Mouse (Mus musculus): Measurements from ENCODE around the gene Upk3bl. TPM values are rescaled to one million over a fixed set of nuclear protein-coding genes. Genes with fewer than 3 reads are reported as not detected.
"Not testable (repeated sequence)": the region's sequence is repeated elsewhere in the genome, so short reads cannot be mapped to it uniquely, and the experiment has no call there.

Gene Upk3bl
- polyA plus RNA-seq, 1 experiment from 2014 or later, result 4.9 TPM

DNA sequence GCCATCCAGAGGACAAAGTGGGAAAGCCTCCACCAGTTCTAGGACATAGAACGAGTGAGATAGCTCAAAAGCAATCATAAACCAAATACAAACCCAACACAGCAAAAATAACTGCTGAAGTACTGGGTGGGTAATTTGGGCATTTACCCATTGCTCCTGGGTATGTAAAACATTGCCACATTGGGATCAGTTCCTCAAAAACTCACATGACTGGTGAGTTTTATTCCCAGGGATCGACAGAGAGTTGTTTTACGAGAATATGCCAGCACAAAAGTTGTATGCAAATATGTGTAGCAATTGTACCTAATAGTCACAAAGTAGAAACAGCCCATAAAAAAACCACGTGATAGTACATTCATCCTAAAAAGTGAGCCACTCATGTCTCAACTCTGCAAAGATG lies 19.4 kb upstream of the Upk3bl start:
- no peak for DNase-seq (ENCODE audit: low spot score)
- H3K4me3 ChIP-seq, result no peak overlapping the region
- peaks cover 34% of the 10 kb centered on the region for H3K36me3 ChIP-seq
- no peaks in the 10 kb centered on the region for H3K27me3 ChIP-seq (ENCODE audit: low read depth, poor library complexity, severe bottlenecking)
- no peak overlapping the region for H3K27ac ChIP-seq
- 89% methylated on average over 4 of the region's 4 CpGs for WGBS
- H3K9me3 ChIP-seq (replicated peaks), result no peaks in the 10 kb centered on the region
- peaks cover 9% of the 10 kb centered on the region; the same call in 1 of the 2 replicates for H3K4me1 ChIP-seq

DNA sequence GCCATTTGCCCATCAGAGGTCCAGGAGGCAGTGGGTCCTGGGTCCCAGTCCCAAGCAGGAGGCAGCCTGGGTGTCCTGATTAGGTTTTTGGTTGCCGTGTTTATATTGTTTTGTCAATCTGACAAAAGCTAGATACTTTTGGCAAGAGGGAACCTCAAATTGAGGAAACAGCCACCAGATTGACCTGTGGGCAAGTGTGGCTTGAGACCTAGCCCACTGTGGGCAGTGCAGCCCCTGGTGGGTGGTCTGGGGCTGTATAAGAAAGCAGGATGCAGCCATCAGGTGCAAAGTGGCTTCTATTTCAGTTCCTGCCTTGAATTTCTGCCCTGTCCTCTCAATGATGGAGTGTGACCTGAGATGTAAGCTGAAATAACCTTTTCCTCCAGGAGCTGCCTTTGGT lies 19.0 kb upstream of the Upk3bl start:
- Histone ChIP-seq H3K4me1 (peaks cover 12% of the 10 kb centered on the region; the same call in 1 of the 2 replicates), H3K27ac (no peak overlapping the region), H3K27me3 (ENCODE audit: low read depth, poor library complexity, severe bottlenecking) (no peaks in the 10 kb centered on the region), H3K4me3 (no peak overlapping the region), H3K36me3 (peaks cover 30% of the 10 kb centered on the region), H3K9me3 (replicated peaks) (no peaks in the 10 kb centered on the region)
- WGBS, result 86% methylated on average over 1 of the region's 1 CpGs
- DNase-seq (ENCODE audit: low spot score), result no peak

DNA sequence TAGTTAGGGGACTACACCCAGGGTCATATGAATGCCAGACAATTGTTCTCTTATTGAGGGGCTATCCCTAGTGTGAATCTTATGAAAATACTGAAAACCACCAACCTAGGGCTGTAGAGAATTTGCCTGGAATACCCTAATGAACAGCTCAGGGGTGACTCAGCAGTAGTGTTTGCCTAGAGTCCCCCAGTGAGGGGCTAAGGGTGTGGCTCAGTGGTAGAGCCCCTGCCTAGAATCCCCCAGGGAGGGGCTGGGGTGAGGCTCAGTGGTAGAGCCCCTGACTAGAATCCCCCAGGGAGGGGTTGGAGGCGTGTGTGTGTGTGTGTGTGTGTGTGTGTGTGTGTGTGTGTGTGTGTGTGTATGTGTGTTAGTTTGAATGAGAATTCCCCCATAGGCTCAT lies 17.6 kb upstream of the Upk3bl start:
- Histone ChIP-seq H3K4me1 (peaks cover 12% of the 10 kb centered on the region; the same call in 1 of the 2 replicates), H3K27me3 (ENCODE audit: low read depth, poor library complexity, severe bottlenecking) (no peaks in the 10 kb centered on the region)
- 88% methylated on average over 1 of the region's 1 CpGs for WGBS

DNA sequence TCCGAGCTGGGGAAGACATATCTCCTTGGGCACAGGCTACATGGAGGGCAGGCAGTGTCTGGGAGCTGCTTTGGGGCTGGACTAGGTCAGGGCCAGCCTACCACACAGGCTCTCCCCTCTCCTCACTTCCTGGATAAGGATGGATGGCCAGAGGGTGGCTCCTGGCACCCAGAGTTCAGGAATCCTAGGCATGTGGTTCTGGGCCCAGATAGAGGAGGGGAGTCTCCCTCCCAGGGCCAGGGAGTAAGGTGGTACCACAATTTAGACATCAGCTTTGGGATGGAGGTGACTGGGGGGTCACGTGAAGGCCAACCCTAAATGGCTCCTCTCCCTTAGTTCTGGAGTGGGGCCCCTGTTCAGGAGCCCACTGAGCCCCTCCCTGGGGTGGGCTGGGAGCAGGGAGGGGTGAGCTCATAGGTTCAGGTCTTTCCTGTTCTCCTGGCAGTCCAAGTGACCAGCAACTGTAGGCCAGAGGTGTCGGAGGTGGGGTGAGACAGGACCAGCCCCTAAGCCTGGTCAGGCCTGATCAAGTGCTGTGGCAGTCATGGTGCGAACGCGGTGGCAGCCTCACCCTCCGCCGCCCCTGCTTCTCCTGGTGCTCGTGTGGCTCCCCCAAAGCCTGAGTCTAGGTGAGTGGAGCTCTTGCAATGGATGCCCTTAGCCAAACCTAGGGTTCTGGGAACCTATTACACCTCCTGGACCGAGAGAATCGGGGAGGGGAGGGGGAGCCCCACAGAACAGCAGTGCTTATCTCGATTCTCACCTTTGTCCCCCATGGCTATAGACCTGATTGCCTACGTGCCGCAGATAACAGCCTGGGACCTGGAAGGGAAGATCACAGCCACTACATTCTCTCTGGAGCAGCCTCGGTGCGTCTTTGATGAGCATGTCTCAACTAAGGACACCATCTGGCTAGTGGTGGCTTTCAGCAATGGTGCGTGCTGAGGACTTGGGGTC lies 15.8 kb upstream of the Upk3bl start, which contains the start of gene Upk3b:
Upk3b (plus strand) TSS at position 239 of the 957 bp plus-strand sequence.
- peak within 1 kb of the TSS; percentile 28; the same call in 1 of the 2 replicates for H3K27ac ChIP-seq
- H3K36me3 ChIP-seq, result peaks cover 2% of the 10 kb centered on the region; the same call in 1 of the 2 replicates
- H3K4me1 ChIP-seq, result peaks cover 12% of the 10 kb centered on the region; the same call in 1 of the 2 replicates
- DNase-seq (ENCODE audit: low spot score), result no peak
- H3K27me3 ChIP-seq (ENCODE audit: low read depth, poor library complexity, severe bottlenecking), result no peaks in the 10 kb centered on the region
- H3K4me3 ChIP-seq, result no peak within 1 kb of the TSS
- 69% methylated on average over 17 of the region's 17 CpGs for WGBS
- H3K9me3 ChIP-seq (replicated peaks), result no peaks in the 10 kb centered on the region

More for the DNA sequence above, 17.6 kb upstream of the Upk3bl start:
- peaks cover 17% of the 10 kb centered on the region for H3K36me3 ChIP-seq
- H3K9me3 ChIP-seq (replicated peaks), result no peaks in the 10 kb centered on the region
- no peak overlapping the region for H3K4me3 ChIP-seq
- no peak for DNase-seq (ENCODE audit: low spot score)
- no peak overlapping the region for H3K27ac ChIP-seq

DNA sequence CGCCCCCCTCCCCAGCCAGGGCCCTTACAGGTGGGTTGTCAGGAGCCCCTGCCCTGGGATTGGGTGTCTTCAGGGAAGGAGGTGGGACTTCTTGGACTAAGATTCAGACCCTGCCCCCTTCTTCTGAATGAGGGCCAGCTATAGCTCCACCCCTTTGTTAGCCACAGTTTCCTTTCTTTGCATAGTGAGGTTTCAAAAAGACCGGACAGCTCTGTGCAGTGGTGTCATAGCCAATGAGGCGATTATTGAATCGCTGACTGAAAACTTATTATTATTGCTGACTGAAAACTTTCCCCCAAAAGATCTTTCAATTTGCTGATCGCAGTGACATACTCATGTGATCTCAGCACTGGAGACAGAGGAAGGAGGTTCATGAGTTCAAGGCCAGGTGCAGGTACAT lies 14.1 kb upstream of the Upk3bl start:
- H3K4me1 ChIP-seq, result peaks cover 19% of the 10 kb centered on the region
- no peak for DNase-seq (ENCODE audit: low spot score)
- H3K27ac ChIP-seq, result no peak overlapping the region
- peak overlapping the region; percentile 32 for H3K4me3 ChIP-seq
- WGBS, result 49% methylated on average over 5 of the region's 5 CpGs
- H3K36me3 ChIP-seq, result no peaks in the 10 kb centered on the region
- no peaks in the 10 kb centered on the region for H3K9me3 ChIP-seq (replicated peaks)
- H3K27me3 ChIP-seq (ENCODE audit: low read depth, poor library complexity, severe bottlenecking), result no peaks in the 10 kb centered on the region

DNA sequence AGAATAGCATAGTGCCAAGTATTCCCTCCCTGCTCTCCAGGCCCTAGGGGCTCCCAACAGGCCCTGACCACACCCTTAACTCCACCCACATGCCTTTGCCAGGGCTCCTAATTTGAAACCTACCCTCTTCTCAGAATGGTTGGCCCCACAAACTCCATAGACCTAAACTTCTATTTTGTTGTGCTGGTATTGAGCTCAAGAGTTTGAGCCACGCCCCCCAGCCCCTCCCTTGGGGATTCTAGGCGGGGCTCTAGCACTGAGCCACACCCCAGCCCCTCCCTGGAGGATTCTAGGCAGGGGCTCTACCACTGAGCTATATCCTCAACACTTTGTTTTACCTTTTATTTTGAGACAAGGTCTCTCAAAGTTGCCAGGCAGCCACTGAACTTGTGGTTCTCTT lies 13.0 kb upstream of the Upk3bl start:
- 43% methylated on average over 2 of the region's 2 CpGs for WGBS
- Histone ChIP-seq H3K27me3 (ENCODE audit: low read depth, poor library complexity, severe bottlenecking) (no peaks in the 10 kb centered on the region), H3K27ac (no peak overlapping the region), H3K4me1 (peaks cover 22% of the 10 kb centered on the region), H3K4me3 (no peak overlapping the region), H3K36me3 (no peaks in the 10 kb centered on the region), H3K9me3 (replicated peaks) (no peaks in the 10 kb centered on the region)
- DNase-seq (ENCODE audit: low spot score), result no peak

DNA sequence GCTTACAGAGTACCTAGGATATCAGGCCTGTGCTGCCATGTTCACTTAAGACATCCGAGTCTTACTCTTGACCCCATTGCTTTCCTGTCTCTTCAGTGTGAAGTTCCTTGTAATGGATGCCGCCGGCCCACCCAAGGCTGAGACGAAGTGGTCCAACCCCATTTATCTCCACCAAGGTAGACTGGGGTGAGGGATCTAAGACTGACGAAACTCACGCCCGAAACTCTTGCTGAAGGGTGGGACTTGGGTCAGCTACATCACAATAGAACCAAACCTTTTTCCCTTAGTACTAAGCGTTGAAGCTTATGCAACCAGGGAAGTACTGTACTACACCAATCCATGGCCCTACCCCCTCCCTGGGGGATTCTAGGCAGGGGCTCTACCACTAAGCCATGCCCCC lies 12.6 kb upstream of the Upk3bl start:
- WGBS, result 96% methylated on average over 8 of the region's 8 CpGs
- Histone ChIP-seq H3K27me3 (ENCODE audit: low read depth, poor library complexity, severe bottlenecking) (no peaks in the 10 kb centered on the region), H3K27ac (no peak overlapping the region), H3K4me1 (peaks cover 26% of the 10 kb centered on the region), H3K36me3 (no peaks in the 10 kb centered on the region), H3K4me3 (no peak overlapping the region), H3K9me3 (replicated peaks) (no peaks in the 10 kb centered on the region)
- DNase-seq (ENCODE audit: low spot score), result no peak

DNA sequence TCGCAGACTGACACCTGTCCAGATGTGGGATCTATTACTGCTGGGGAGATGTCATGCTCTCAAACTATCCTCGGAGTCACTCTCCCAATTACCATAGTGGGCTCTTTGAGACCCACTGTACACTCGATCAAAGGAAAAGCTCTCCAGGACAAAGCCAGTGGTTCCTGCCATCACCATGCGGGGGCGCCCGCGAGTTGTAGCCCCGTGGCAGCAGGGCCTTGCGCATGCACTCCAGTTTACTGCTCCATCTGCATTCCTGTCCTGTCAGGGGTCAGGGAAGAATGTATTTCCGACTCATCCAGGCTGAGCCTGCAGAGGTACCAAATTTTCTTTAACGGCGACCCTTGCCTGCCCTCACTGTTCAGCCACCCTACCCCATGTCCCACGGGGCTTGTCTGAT lies 9.4 kb upstream of the Upk3bl start:
- Histone ChIP-seq H3K27me3 (ENCODE audit: low read depth, poor library complexity, severe bottlenecking) (no peaks in the 10 kb centered on the region), H3K9me3 (replicated peaks) (no peaks in the 10 kb centered on the region), H3K4me1 (peaks cover 19% of the 10 kb centered on the region), H3K36me3 (no peaks in the 10 kb centered on the region), H3K4me3 (no peak overlapping the region), H3K27ac (no peak overlapping the region)
- WGBS, result 69% methylated on average over 13 of the region's 13 CpGs
- no peak for DNase-seq (ENCODE audit: low spot score)

DNA sequence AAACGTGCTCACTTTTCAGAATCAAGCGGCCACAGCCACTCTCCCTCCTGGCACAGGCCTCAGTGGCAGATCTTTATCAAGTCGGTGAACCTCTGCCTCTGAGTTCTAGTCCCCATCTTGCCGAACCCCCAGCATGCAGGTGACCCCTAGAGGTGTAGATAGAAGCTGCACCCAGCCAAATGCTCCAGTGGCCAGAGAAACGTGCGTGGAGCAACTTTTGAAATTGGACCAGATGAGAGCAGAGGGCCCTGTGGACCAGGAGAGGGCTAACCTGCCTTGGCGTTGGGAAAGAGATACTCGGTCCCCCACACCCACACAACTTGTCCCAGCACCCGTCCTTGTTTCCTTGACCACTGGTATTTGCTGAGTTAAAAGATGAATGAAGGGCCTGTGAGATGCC lies 8.9 kb upstream of the Upk3bl start:
- Histone ChIP-seq H3K4me1 (peaks cover 15% of the 10 kb centered on the region; the same call in 1 of the 2 replicates), H3K4me3 (no peak overlapping the region), H3K9me3 (replicated peaks) (no peaks in the 10 kb centered on the region), H3K36me3 (no peaks in the 10 kb centered on the region), H3K27ac (no peak overlapping the region), H3K27me3 (ENCODE audit: low read depth, poor library complexity, severe bottlenecking) (no peaks in the 10 kb centered on the region)
- peak; percentile 37 for DNase-seq (ENCODE audit: low spot score)
- WGBS, result 36% methylated on average over 9 of the region's 9 CpGs

DNA sequence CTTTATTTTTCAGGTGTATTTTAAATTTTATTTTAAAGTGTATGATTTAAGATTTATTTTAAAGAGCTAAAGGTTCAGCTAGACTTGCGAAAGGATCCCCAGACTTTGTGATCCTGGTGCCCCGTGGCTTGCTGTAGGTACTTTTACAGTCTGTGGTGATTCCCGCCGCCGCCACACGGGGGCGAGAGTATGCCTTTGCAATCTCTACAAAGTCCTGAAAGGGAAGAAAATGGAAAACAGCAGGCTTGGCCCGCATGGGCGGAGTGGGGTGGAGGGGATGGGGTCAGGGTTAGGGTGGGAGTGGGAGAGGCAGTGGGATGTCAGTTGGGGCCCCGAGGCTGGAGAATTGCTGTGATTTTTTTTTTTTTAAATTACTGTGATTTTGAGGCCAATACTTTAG lies 8.3 kb upstream of the Upk3bl start:
- 0 out of 2 replicates have a peak overlapping the region, but pooled peaks have one; percentile 28 for H3K27ac ChIP-seq
- no peaks in the 10 kb centered on the region for H3K27me3 ChIP-seq (ENCODE audit: low read depth, poor library complexity, severe bottlenecking)
- H3K4me1 ChIP-seq, result peaks cover 15% of the 10 kb centered on the region; the same call in 1 of the 2 replicates
- WGBS, result 5% methylated on average over 10 of the region's 10 CpGs
- H3K4me3 ChIP-seq, result no peak overlapping the region
- DNase-seq (ENCODE audit: low spot score), result peak; percentile 95
- no peaks in the 10 kb centered on the region for H3K9me3 ChIP-seq (replicated peaks)
- H3K36me3 ChIP-seq, result no peaks in the 10 kb centered on the region

DNA sequence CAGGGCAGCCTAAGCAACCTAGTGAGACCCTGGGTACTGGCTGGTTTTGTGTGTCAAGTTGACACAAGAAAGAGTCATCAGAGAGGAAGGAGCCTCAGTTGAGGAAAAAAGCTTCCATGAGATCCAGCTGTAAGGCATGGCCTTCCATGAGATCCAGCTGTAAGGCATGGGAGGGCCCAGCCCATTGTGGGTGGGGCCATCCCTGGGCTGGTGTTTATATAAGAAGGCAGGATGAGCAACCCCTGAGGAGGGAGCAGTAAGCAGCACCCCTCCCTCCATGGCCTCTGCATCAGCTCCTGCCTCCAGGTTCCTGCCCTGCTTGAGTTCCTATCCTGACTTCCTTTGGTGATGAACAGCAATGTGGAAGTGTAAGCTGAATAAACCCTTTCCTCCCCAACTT lies 5.8 kb upstream of the Upk3bl start:
- not testable (repeated sequence) for H3K27ac ChIP-seq; H3K9me3 ChIP-seq (replicated peaks); H3K27me3 ChIP-seq (ENCODE audit: low read depth, poor library complexity, severe bottlenecking); H3K36me3 ChIP-seq; H3K4me3 ChIP-seq; DNase-seq (ENCODE audit: low spot score)
- H3K4me1 ChIP-seq, result peaks cover 26% of the 10 kb centered on the region

DNA sequence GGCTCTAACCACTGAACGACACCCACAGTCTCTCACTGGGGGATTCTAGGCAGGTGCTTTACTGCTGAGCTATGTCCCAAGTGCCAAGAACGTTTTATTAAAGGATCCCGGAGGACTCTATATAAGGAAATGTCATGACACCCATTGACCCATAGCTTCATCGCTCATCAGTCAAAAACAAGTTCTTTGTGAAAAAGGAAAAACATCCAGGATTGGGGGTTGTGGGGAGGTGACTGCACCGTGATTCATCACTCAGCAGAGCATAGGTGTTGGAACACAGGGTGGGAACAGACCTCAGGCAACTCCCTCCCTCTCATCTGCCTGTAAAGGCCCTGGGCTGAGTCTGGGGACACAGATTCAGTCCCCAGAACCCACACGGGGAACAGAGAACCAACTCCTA lies 4.4 kb upstream of the Upk3bl start:
- no peaks in the 10 kb centered on the region for H3K27me3 ChIP-seq (ENCODE audit: low read depth, poor library complexity, severe bottlenecking)
- 66% methylated on average over 6 of the region's 6 CpGs for WGBS
- no peak overlapping the region for H3K4me3 ChIP-seq
- H3K36me3 ChIP-seq, result no peaks in the 10 kb centered on the region
- no peaks in the 10 kb centered on the region for H3K9me3 ChIP-seq (replicated peaks)
- H3K4me1 ChIP-seq, result peaks cover 21% of the 10 kb centered on the region
- no peak overlapping the region for H3K27ac ChIP-seq
- DNase-seq (ENCODE audit: low spot score), result no peak

DNA sequence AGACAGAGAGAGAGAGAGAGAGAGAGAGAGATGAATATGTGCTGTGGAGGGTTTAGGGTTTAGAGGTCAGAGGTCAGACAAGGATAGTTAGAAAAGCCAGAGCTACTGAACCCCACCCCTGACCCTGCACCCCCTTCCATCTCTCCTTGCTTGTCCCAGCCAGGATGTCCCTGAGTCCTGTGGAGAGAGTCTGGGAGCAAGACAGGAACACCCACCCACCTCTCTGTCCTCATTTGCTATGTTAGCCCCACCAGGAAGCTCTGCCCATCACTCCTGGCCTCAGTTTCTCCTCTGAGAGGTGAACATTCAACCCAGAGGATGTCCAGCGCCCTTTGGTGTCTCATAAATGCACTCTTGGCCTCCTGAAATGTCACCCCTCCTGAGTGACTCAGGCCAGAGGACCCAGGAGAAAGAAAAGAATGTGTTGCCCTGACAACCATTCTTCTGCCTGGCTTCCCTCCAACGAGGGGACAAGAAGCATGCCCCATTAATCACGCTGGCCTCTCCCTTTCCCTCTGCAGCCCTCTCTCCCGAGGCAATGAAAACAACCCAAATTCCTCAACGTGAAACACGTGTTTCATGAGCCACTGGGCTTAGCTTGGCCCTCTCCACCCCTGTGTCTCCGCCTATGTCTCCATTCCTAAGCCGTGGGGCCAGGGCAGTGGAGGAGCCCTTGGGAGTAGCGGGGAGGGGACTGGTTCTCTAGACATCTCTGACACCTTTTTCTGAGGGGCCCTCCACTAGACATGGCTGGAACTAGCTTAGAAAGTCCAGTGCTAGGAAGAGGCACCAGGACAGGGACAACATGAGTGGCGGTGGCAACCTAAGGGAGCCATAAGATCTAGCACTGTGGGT lies 2.8 kb upstream of the Upk3bl start:
- Histone ChIP-seq H3K27ac (peak overlapping the region; percentile 74), H3K27me3 (ENCODE audit: low read depth, poor library complexity, severe bottlenecking) (no peaks in the 10 kb centered on the region), H3K4me1 (peaks cover 15% of the 10 kb centered on the region), H3K36me3 (no peaks in the 10 kb centered on the region), H3K9me3 (replicated peaks) (no peaks in the 10 kb centered on the region), H3K4me3 (no peak overlapping the region)
- 20% methylated on average over 10 of the region's 10 CpGs for WGBS
- DNase-seq (ENCODE audit: low spot score), result peak; percentile 49

Measured in limb, embryonic 10.5 days (tissue).